Mouse (Mus musculus): Measurements from ENCODE around the gene Adcy1.

DNA sequence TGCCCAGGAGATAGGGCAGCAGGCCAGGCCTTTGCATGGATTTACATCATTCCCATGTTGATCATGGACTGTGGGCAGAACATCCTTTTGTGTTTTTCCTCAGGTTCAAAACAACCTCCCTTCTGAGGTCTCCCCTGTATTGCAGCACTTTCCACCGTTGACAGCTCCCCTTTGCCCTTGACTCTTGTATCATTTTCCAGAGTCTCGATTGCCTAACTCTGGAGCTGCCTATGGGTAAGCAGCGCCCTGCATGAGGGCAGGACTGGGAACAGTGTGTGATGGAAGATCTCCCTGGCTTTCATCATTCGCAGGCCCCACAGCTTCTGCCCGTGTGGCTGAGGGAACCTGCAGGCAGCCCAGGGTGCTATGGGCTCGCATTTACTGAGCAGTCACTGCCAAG, 129.4 kb downstream of the Adcy1 start:
- TF ChIP-seq CTCF (IDR thresholded peaks at IDR 0.05; ENCODE audit: low read depth, low read length) (no peak), POLR2A (IDR thresholded peaks at IDR 0.05; ENCODE audit: borderline replicate concordance, low read depth, low read length) (no peak)

Data from bone marrow macrophage, adult 2 months (primary cell).